Mouse (Mus musculus) G1E (cell line): ENCODE measurements at regions not wholly inside any gene's neighbourhood (a gene's known extent, or its start where the extent isn't known, plus 50 kb on each side); places are given as distances from the start of the nearest gene placed in this dataset.
A peak's percentile ranks its signal among the peaks of the same experiment; 100 is the strongest.

Experiments used
- ATAC-seq: 2 replicates; pipeline ENCODE4 v1.8.0; 2016; ENCODE audit warnings: mild to moderate bottlenecking; ENCODE audit not compliant: insufficient number of reproducible peaks, poor library complexity, low FRiP score, severe bottlenecking; ENCODE audit errors: extremely low read depth
- DNase-seq: peaks from one replicate; pipeline ENCODE4 v3.0.0; 2012; ENCODE audit warnings: low spot score
- H3K27me3 ChIP-seq: 2 replicates; pipeline ENCODE4 v1.6.1; 2012; ENCODE audit warnings: mild to moderate bottlenecking, low read length, inconsistent platforms; ENCODE audit not compliant: insufficient read depth
- H3K36me3 ChIP-seq: replicated peaks from 2 replicates; pipeline ENCODE3; 2012; ENCODE audit warnings: mild to moderate bottlenecking, inconsistent platforms
- H3K4me1 ChIP-seq: 2 replicates; pipeline ENCODE4 v1.6.1; 2012; ENCODE audit warnings: low read depth, low read length, inconsistent platforms, mixed read lengths; ENCODE audit not compliant: insufficient read depth
- H3K4me3 ChIP-seq: 2 replicates; pipeline ENCODE4 v1.5.1; 2012; ENCODE audit warnings: low read depth, mild to moderate bottlenecking, inconsistent platforms, low read length, moderate library complexity, mixed read lengths
- H3K9me3 ChIP-seq: replicated peaks from 2 replicates; pipeline ENCODE4 v1.6.1; 2012; ENCODE audit warnings: inconsistent platforms
- CTCF ChIP-seq: IDR thresholded peaks from 2 replicates; pipeline ENCODE4 v1.5.1; 2012; ENCODE audit warnings: low read depth, low read length, inconsistent platforms, mixed read lengths
- GATA1 ChIP-seq: IDR thresholded peaks from 2 replicates; pipeline ENCODE4 v1.6.1; 2012; ENCODE audit warnings: borderline replicate concordance, low read length, inconsistent platforms, mixed read lengths
- GATA2 ChIP-seq: IDR thresholded peaks from 2 replicates; pipeline ENCODE4 v1.6.1; 2012; ENCODE audit warnings: low read depth, low read length, inconsistent platforms, borderline replicate concordance
- POLR2AphosphoS5 ChIP-seq: IDR thresholded peaks from 2 replicates; pipeline ENCODE4 v1.6.1; 2012; ENCODE audit warnings: low read depth, low read length, inconsistent platforms; ENCODE audit not compliant: insufficient replicate concordance
- TAL1 ChIP-seq: conservative IDR thresholded peaks from 2 replicates; pipeline ENCODE4 v1.6.1; 2012; ENCODE audit warnings: low read depth, low read length, inconsistent platforms, mixed read lengths

- Histone ChIP-seq H3K4me1 (peaks cover 4% of the 10 kb centered on the region; the same call in 1 of the 2 replicates), H3K36me3 (no peaks in the 10 kb centered on the region), H3K4me3 (no peak overlapping the region), H3K9me3 (no peaks in the 10 kb centered on the region), H3K27me3 (no peaks in the 10 kb centered on the region)
- DNase-seq (no peak), ATAC-seq (no peak)
- no peak for TF ChIP-seq GATA1
- no peak for TF ChIP-seq CTCF
- no peak for TF ChIP-seq TAL1
- no peak for TF ChIP-seq GATA2
- no peak for TF ChIP-seq POLR2AphosphoS5
Observed at GRCm38 (mm10) chr5:12938162-12938852, 186.9 kb upstream of the Sema3a start.

- Histone ChIP-seq H3K4me1 (0 out of 2 replicates have a peak, but pooled peaks cover 5% of the 10 kb centered on the region), H3K9me3 (no peaks in the 10 kb centered on the region), H3K36me3 (no peaks in the 10 kb centered on the region), H3K4me3 (no peak overlapping the region), H3K27me3 (no peaks in the 10 kb centered on the region)
- ATAC-seq, result no peak
- no peak for TF ChIP-seq GATA1
- no peak for TF ChIP-seq GATA2
- no peak for TF ChIP-seq TAL1
- TF ChIP-seq POLR2AphosphoS5, result no peak
- no peak for TF ChIP-seq CTCF
- DNase-seq, result no peak
Observed at GRCm38 (mm10) chr5:12944554-12944953, 180.7 kb upstream of the Sema3a start.

GRCm38 (mm10) chr5:12948472-12948871, 176.7 kb upstream of the Sema3a start:
- H3K4me3 ChIP-seq, result no peak overlapping the region
- no peaks in the 10 kb centered on the region for H3K9me3 ChIP-seq
- H3K27me3 ChIP-seq, result no peaks in the 10 kb centered on the region
- ATAC-seq (no peak), DNase-seq (no peak)
- TF ChIP-seq CTCF (no peak), TAL1 (no peak), POLR2AphosphoS5 (no peak), GATA2 (no peak), GATA1 (no peak)
- 0 out of 2 replicates have a peak, but pooled peaks cover 5% of the 10 kb centered on the region for H3K4me1 ChIP-seq
- no peaks in the 10 kb centered on the region for H3K36me3 ChIP-seq

GRCm38 (mm10) chr5:12970987-12971386, 154.2 kb upstream of the Sema3a start:
- H3K36me3 ChIP-seq, result no peaks in the 10 kb centered on the region

GRCm38 (mm10) chr5:12973701-12974100, 151.5 kb upstream of the Sema3a start:
- H3K27me3 ChIP-seq, result no peaks in the 10 kb centered on the region

More at GRCm38 (mm10) chr5:12970987-12971386, 154.2 kb upstream of the Sema3a start:
- no peak for ATAC-seq
- H3K4me1 ChIP-seq, result peaks cover 7% of the 10 kb centered on the region
- H3K9me3 ChIP-seq, result no peaks in the 10 kb centered on the region
- H3K4me3 ChIP-seq, result no peak overlapping the region
- H3K27me3 ChIP-seq, result no peaks in the 10 kb centered on the region
- DNase-seq, result no peak
- TF ChIP-seq GATA2 (no peak), GATA1 (no peak), CTCF (no peak), TAL1 (no peak), POLR2AphosphoS5 (no peak)

GRCm38 (mm10) chr5:12976015-12976742, 149.0 kb upstream of the Sema3a start:
- no peak for TF ChIP-seq GATA1
- TF ChIP-seq CTCF, result no peak
- no peak for TF ChIP-seq TAL1
- no peak for TF ChIP-seq POLR2AphosphoS5
- TF ChIP-seq GATA2, result no peak
- Histone ChIP-seq H3K4me1 (peaks cover 11% of the 10 kb centered on the region), H3K27me3 (no peaks in the 10 kb centered on the region), H3K9me3 (no peaks in the 10 kb centered on the region), H3K36me3 (no peaks in the 10 kb centered on the region), H3K4me3 (no peak overlapping the region)
- no peak for DNase-seq
- ATAC-seq, result peak; percentile 52

More at GRCm38 (mm10) chr5:12973701-12974100, 151.5 kb upstream of the Sema3a start:
- DNase-seq, result no peak
- Histone ChIP-seq H3K4me3 (no peak overlapping the region), H3K9me3 (no peaks in the 10 kb centered on the region), H3K36me3 (no peaks in the 10 kb centered on the region), H3K4me1 (peaks cover 11% of the 10 kb centered on the region)
- no peak for ATAC-seq
- TF ChIP-seq GATA1, result no peak
- no peak for TF ChIP-seq TAL1
- no peak for TF ChIP-seq GATA2
- no peak for TF ChIP-seq POLR2AphosphoS5
- TF ChIP-seq CTCF, result no peak
